Mouse (Mus musculus) embryonic facial prominence, embryonic 12.5 days (tissue): ENCODE measurements at regions not wholly inside any gene's neighbourhood (a gene's known extent, or its start where the extent isn't known, plus 50 kb on each side); places are given as distances from the start of the nearest gene placed in this dataset.

Source experiments
- ATAC-seq: fragments of 200-750 bp; cut with Nextera tagmentation; 2 replicates; pipeline ENCODE4 v1.8.0; 2017; ENCODE audit not compliant: insufficient number of reproducible peaks, insufficient read depth, low FRiP score, low TSS enrichment
- H3K27ac ChIP-seq: fragments of 300-500 bp; sonication (generic); 2 replicates; pipeline ENCODE4 v1.5.1; 2016; ENCODE audit warnings: mild to moderate bottlenecking
- H3K27me3 ChIP-seq: fragments of 300-500 bp; sonication (generic); 2 replicates; pipeline ENCODE4 v1.6.1; 2016; ENCODE audit warnings: mild to moderate bottlenecking, moderate library complexity
- H3K36me3 ChIP-seq: fragments of 300-500 bp; sonication (generic); 2 replicates; pipeline ENCODE4 v1.6.1; 2016; ENCODE audit warnings: mild to moderate bottlenecking
- H3K4me1 ChIP-seq: fragments of 300-500 bp; sonication (generic); 2 replicates; pipeline ENCODE4 v1.6.1; 2016
- H3K4me2 ChIP-seq: fragments of 300-500 bp; sonication (generic); replicated peaks from 2 replicates; pipeline ENCODE4 v1.6.1; 2016; ENCODE audit warnings: mild to moderate bottlenecking, moderate library complexity
- H3K4me3 ChIP-seq: fragments of 300-500 bp; sonication (generic); 2 replicates; pipeline ENCODE4 v1.5.1; 2016; ENCODE audit warnings: mild to moderate bottlenecking
- H3K9ac ChIP-seq: fragments of 300-500 bp; sonication (generic); 2 replicates; pipeline ENCODE4 v1.6.1; 2016; ENCODE audit warnings: mild to moderate bottlenecking, moderate library complexity
- H3K9me3 ChIP-seq: fragments of 300-500 bp; sonication (generic); 2 replicates; pipeline ENCODE4 v1.6.1; 2016; ENCODE audit warnings: mild to moderate bottlenecking, moderate library complexity
- WGBS: fragments of 180-500 bp; shearing (Covaris S2); methylation state at CpG from one replicate; pipeline ENCODE4 v1.1.7; 2016; 5-methylcytosine and 5-hydroxymethylcytosine counted together

DNA sequence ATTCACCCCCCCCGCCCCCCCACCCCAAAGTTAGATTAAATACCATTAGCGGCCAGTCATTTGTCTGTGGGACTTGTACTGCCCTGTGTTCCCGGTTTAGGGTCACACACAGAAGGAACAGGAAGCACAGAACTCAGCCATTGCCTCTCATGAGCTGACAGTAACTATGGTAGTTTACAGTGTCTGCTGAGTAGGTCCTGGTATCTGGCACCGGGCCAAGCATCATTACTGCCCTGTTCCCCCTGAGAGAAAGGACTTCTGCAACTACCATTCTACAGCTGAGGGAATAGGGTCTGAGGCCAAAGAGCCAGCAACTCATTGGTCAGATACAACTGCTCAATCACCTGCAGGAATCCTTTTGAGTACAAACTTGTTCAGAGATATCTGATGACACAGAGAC is 111.4 kb upstream of the Jun start:
- Histone ChIP-seq H3K4me3 (no peak overlapping the region), H3K27ac (no peak overlapping the region), H3K4me1 (0 out of 2 replicates have a peak, but pooled peaks cover 3% of the 10 kb centered on the region), H3K27me3 (no peaks in the 10 kb centered on the region), H3K9me3 (no peaks in the 10 kb centered on the region), H3K9ac (no peak overlapping the region), H3K4me2 (no peak overlapping the region), H3K36me3 (no peaks in the 10 kb centered on the region)
- 87% methylated on average over 4 of the region's 4 CpGs for WGBS
- ATAC-seq = no peak

DNA sequence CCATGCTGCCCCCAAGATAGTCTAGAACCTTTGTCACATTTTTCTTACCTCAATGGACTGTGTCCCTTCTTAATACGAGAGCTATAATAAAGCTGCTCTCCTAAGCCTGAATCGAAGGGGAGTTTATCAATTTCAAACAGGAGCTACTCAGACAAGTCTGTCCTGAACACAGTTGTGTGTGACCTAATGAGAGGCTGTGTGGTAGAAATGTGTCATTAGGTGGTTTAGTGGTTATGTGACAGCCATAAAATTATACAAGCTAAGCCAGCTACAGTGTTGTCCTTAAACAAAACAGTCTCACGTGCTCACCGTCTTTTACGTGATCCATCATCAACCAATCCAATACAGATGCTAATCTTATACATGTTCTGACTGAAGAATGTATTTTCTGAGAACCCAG is 114.5 kb upstream of the Jun start:
- no peak overlapping the region for H3K4me2 ChIP-seq
- H3K27ac ChIP-seq = no peak overlapping the region
- ATAC-seq = no peak
- H3K4me3 ChIP-seq = no peak overlapping the region
- no peak overlapping the region for H3K9ac ChIP-seq
- H3K36me3 ChIP-seq = no peaks in the 10 kb centered on the region
- WGBS = 88% methylated on average over 5 of the region's 5 CpGs
- H3K4me1 ChIP-seq = no peaks in the 10 kb centered on the region
- no peaks in the 10 kb centered on the region for H3K9me3 ChIP-seq
- H3K27me3 ChIP-seq = no peaks in the 10 kb centered on the region

DNA sequence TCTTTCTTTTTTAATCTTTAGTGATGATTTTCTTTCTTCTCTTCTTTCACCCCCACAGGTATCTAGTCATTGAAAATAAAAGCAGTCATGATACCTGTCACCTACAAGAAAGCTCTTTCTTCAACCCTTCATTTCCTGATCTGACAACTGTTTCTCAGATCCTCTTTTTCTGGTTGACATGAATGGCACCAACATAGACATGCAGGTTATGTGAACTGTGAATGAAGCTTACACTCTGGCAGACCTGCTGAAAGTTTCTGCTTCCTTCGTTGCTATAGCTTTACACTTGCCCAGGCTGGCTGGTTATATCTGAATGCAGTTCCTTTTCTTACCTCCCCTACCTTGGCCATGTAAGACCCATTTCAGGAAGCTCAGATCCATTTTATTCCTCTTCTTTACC is 115.2 kb upstream of the Jun start:
- no peaks in the 10 kb centered on the region for H3K36me3 ChIP-seq
- no peak overlapping the region for H3K4me3 ChIP-seq
- no peaks in the 10 kb centered on the region for H3K27me3 ChIP-seq
- no peak for ATAC-seq
- H3K27ac ChIP-seq = no peak overlapping the region
- no peaks in the 10 kb centered on the region for H3K4me1 ChIP-seq
- H3K4me2 ChIP-seq = no peak overlapping the region
- no peak overlapping the region for H3K9ac ChIP-seq
- no peaks in the 10 kb centered on the region for H3K9me3 ChIP-seq
- 84% methylated on average over 1 of the region's 1 CpGs for WGBS

DNA sequence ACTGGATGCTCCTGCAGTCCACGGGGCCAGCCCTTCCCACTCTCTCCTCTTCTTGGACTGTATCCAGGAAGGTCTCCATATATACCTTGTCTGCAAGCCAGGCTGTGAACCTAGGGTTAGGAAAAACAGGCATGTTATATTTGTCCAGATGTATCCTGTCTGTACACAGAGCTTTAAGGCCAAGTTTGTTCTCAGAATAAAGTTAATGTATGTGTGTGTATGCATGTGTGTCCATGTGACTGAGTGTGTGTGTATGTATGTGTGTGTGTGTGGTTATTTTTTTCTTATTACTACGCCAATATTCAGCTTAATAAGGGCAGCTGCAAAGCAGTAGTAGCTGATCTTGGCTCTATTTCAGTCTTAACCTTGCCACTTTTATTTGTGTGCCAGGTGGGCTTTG is 117.7 kb upstream of the Jun start:
- no peak for ATAC-seq
- H3K4me3 ChIP-seq = no peak overlapping the region
- H3K27me3 ChIP-seq = no peaks in the 10 kb centered on the region
- no peaks in the 10 kb centered on the region for H3K9me3 ChIP-seq
- no peak overlapping the region for H3K27ac ChIP-seq
- no peak overlapping the region for H3K9ac ChIP-seq
- H3K4me1 ChIP-seq = no peaks in the 10 kb centered on the region
- H3K4me2 ChIP-seq = no peak overlapping the region
- H3K36me3 ChIP-seq = no peaks in the 10 kb centered on the region
- 64% methylated on average over 2 of the region's 2 CpGs for WGBS

DNA sequence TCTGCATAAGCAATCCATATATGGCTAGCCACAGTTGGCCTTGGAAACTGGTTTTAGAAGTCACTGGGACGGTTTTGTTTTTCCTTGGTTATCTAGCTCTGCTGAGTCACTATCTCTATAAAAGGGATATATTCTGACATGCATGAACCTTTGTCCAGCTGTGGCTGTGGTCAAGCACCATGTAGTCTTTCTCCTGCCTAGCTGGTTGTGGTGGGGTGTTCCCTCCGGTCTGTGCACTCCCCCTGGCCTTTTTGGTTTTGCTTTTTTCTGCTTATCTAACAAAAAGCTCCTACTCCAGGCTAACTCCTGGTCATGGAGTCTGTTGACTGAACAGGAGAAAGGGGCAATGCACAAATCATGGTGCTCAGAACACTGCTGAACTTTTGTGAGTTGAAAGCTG is 125.7 kb upstream of the Jun start:
- Histone ChIP-seq H3K9ac (no peak overlapping the region), H3K27ac (no peak overlapping the region), H3K36me3 (no peaks in the 10 kb centered on the region), H3K4me3 (no peak overlapping the region), H3K4me2 (no peak overlapping the region), H3K9me3 (no peaks in the 10 kb centered on the region), H3K4me1 (no peaks in the 10 kb centered on the region), H3K27me3 (no peaks in the 10 kb centered on the region)
- no peak for ATAC-seq
- WGBS = 83% methylated on average over 2 of the region's 2 CpGs

DNA sequence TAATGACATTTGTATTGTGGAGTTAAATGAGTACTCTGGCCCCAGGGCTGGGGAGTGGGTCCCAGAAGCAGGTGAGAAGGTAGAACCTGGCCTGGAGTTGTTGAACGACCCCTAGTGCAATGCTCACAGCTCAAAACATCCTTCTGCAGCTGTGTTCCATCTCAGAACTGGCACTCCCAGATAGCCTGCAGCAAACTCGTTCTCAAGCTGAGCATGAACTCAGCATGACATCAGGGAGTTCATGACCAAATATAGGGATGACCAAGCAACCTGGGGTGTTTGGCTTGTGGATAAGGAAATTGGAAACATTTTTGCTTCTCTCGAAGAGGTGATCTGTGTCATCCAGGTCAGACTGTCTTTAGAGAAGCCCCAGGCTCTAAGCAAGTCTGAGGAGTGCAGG is 126.4 kb upstream of the Jun start:
- H3K27me3 ChIP-seq = no peaks in the 10 kb centered on the region
- H3K9me3 ChIP-seq = no peaks in the 10 kb centered on the region
- 42% methylated on average over 3 of the region's 3 CpGs for WGBS
- no peak overlapping the region for H3K4me2 ChIP-seq
- no peak overlapping the region for H3K9ac ChIP-seq
- no peak for ATAC-seq
- H3K36me3 ChIP-seq = no peaks in the 10 kb centered on the region
- H3K4me1 ChIP-seq = no peaks in the 10 kb centered on the region
- H3K27ac ChIP-seq = no peak overlapping the region
- no peak overlapping the region for H3K4me3 ChIP-seq

DNA sequence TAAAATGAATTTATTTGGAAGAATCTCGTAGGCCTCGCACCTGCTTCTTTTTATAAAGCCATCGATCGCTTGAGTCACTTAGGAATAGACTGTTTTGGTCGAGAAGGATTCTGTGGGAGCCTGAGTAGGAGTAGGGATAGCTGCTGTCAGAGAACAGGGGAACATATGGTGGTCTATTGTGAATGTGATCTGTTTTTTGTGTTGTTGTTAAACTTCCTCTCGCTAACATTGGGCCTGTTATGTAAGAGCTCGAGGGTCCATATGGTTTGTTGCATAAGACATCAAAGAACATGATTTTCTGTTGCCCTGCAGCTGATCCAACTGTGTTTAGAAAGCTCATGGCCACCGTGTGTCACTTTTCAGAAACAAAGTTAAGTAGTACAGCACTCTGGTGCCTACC is 126.9 kb upstream of the Jun start:
- H3K9ac ChIP-seq = no peak overlapping the region
- no peak overlapping the region for H3K27ac ChIP-seq
- H3K36me3 ChIP-seq = no peaks in the 10 kb centered on the region
- no peak overlapping the region for H3K4me3 ChIP-seq
- ATAC-seq = no peak
- no peaks in the 10 kb centered on the region for H3K9me3 ChIP-seq
- H3K4me1 ChIP-seq = no peaks in the 10 kb centered on the region
- H3K4me2 ChIP-seq = no peak overlapping the region
- 71% methylated on average over 8 of the region's 8 CpGs for WGBS
- H3K27me3 ChIP-seq = no peaks in the 10 kb centered on the region

DNA sequence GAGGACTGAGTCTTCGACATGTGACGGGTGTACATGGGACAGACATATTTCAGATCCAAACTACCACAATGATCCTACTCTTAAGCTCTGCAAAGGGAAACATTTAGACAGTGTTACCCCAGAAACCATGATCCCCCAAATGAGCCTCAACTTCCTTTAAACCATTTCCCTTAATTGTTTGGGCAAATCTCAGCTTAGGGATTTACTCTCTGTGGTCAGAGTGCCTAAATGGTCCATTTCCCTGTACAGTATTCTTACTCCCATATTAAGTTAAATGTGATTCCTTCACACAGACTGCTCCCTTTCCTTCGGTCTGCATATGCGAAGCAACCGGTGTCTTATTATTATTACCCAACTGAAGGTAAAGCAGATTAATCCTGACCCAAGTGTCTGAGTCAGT is 128.4 kb upstream of the Jun start:
- no peaks in the 10 kb centered on the region for H3K27me3 ChIP-seq
- no peak overlapping the region for H3K27ac ChIP-seq
- WGBS = 89% methylated on average over 5 of the region's 5 CpGs
- no peak overlapping the region for H3K4me3 ChIP-seq
- no peaks in the 10 kb centered on the region for H3K9me3 ChIP-seq
- ATAC-seq = no peak
- no peaks in the 10 kb centered on the region for H3K36me3 ChIP-seq
- no peak overlapping the region for H3K9ac ChIP-seq
- H3K4me1 ChIP-seq = no peaks in the 10 kb centered on the region
- H3K4me2 ChIP-seq = no peak overlapping the region

DNA sequence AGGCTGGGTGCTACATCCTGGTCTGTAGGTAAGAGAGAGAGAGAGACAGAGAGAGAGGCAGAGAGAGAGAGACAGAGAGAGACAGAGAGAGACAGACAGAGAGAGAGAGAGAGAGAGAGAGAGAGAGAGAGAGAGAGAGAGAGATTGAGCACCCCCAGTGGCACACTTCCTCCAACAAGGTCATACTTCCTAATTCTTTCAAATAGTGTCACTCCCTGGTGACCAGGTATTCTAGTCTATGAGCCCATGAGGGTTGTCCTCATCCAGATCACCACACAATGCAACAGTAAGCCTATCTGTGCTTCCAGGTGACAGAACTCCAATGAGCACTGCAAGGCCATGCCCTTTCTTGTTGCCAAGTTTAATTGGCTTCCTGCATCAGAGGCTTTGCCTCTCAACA is 129.0 kb upstream of the Jun start:
- Histone ChIP-seq H3K27me3 (no peaks in the 10 kb centered on the region), H3K4me1 (0 out of 2 replicates have a peak, but pooled peaks cover 1% of the 10 kb centered on the region), H3K4me3 (no peak overlapping the region), H3K36me3 (no peaks in the 10 kb centered on the region), H3K9ac (no peak overlapping the region), H3K4me2 (no peak overlapping the region), H3K9me3 (no peaks in the 10 kb centered on the region), H3K27ac (no peak overlapping the region)
- ATAC-seq = no peak

DNA sequence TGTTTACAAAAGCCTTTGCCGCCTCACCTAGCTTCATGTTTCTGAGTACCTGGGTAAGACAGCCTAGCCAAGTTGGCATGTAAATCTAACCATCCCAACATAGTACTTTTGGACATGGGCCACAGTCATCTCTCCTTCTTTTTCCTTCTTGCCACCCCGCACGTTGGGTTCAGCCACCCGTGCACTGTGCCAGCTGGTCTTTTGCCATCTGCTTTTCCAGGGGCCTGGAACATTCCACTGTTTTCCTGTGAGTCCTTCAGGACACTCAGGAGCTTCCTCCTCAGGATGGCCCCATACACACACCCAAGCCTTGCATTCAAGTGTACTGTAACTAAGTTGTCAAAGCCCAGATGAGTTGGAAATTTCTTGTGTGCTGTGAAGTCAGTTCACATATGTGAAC is 132.2 kb upstream of the Jun start:
- Histone ChIP-seq H3K4me2 (no peak overlapping the region), H3K4me3 (no peak overlapping the region), H3K27me3 (no peaks in the 10 kb centered on the region), H3K9ac (no peak overlapping the region), H3K27ac (no peak overlapping the region), H3K36me3 (no peaks in the 10 kb centered on the region), H3K4me1 (0 out of 2 replicates have a peak, but pooled peaks cover 3% of the 10 kb centered on the region), H3K9me3 (no peaks in the 10 kb centered on the region)
- ATAC-seq = no peak
- WGBS = 95% methylated on average over 4 of the region's 4 CpGs

DNA sequence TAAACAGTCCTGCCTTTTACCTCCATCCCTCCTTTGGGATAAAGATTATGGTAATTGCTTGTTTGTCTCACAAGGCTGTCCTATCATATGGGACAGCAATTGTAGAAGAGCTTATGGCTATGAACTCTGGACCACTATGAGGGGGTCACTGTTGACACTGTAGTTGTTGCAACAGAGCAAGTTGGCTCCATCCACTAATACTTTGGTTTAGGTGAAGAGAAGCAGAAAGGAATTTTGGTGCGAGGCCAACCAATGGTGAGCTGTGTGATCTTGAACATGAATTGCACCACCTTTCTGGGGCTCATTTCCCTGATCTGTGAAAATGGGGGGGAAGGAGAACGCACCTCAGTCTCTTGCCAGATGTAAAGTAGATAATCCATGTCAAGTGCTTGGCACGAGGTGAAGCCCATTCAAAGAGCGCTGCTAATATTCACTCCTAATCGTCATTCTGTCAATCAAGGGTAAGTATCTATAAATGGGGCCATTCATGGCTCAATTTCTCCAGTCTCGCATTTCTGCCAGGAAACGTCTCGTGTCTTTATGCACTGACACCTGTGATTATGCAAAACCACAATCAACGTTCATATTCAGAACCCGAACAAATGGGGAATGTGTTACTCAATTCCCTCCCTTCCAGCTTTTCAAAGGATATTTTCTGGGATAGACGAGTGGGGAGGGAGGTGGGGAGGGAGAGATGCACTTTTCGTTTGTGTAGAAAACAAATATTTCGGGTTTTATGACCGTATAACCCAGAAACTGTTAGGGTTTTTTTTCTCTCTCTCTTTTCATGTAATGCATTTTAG is 133.3 kb upstream of the Jun start:
- WGBS = 51% methylated on average over 14 of the region's 14 CpGs
- H3K36me3 ChIP-seq = no peaks in the 10 kb centered on the region
- no peak for ATAC-seq
- H3K27me3 ChIP-seq = no peaks in the 10 kb centered on the region
- no peak overlapping the region for H3K4me3 ChIP-seq
- no peak overlapping the region for H3K27ac ChIP-seq
- 0 out of 2 replicates have a peak, but pooled peaks cover 3% of the 10 kb centered on the region for H3K4me1 ChIP-seq
- no peak overlapping the region for H3K4me2 ChIP-seq
- H3K9me3 ChIP-seq = no peaks in the 10 kb centered on the region
- no peak overlapping the region for H3K9ac ChIP-seq

DNA sequence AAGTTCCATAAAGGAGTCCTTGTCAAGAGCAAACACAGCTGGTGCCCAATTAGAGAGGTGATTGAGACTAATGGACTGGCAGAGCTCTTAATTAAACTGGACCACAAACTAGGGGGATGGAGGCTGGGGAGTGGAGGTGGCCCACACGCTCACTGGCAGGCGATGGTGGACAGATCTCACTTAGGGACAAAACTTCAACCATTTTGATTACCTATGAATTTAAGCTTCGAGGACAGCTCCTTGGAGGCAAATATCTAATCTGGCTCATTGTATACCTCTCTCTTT is 133.8 kb upstream of the Jun start:
- Histone ChIP-seq H3K4me1 (0 out of 2 replicates have a peak, but pooled peaks cover 3% of the 10 kb centered on the region), H3K4me3 (no peak overlapping the region), H3K9me3 (no peaks in the 10 kb centered on the region), H3K27ac (no peak overlapping the region), H3K9ac (no peak overlapping the region), H3K27me3 (no peaks in the 10 kb centered on the region), H3K36me3 (no peaks in the 10 kb centered on the region), H3K4me2 (no peak overlapping the region)
- 71% methylated on average over 3 of the region's 3 CpGs for WGBS
- ATAC-seq = no peak

DNA sequence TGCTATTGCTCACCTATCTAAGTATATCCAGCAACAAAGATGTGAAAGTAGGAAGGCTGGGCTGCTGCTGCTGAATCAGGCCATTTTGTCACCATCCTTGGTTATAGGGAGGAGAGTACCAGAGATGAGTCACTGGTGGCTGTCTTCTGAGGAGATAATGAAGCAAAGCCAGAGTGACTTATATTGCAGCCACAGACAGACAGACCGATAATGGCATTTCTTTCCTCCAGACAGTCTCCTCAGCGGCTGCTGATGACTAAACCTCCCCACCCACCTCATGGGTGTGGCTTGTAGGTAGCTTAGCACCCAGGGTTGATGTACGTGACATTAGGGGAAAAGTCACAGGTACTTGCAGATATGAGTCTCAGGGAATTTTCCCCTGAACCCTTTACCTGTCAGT is 136.1 kb upstream of the Jun start:
- WGBS = 87% methylated on average over 3 of the region's 3 CpGs
- Histone ChIP-seq H3K9ac (no peak overlapping the region), H3K9me3 (no peaks in the 10 kb centered on the region), H3K4me1 (0 out of 2 replicates have a peak, but pooled peaks cover 3% of the 10 kb centered on the region), H3K27ac (no peak overlapping the region), H3K36me3 (no peaks in the 10 kb centered on the region), H3K4me2 (no peak overlapping the region), H3K27me3 (no peaks in the 10 kb centered on the region), H3K4me3 (no peak overlapping the region)
- ATAC-seq = no peak
